Mouse (Mus musculus): Measurements from ENCODE around the gene Myo10. TPM values are rescaled to one million over a fixed set of nuclear protein-coding genes. Genes with fewer than 3 reads are reported as not detected.

Gene Myo10
- total and polyA plus RNA-seq, 2 experiments: 15.7 to 21.5 TPM

GRCm38 (mm10) chr15:25736531-25736930, 114.2 kb downstream of the Myo10 start:
- no peaks in the 10 kb centered on the region for H3K27me3 ChIP-seq (ENCODE audit: control insufficient read depth, insufficient read depth, low read length)
- no peak overlapping the region for H3K4me3 ChIP-seq (ENCODE audit: insufficient read depth, low read depth, low read length)
- no peak overlapping the region for H3K9ac ChIP-seq (ENCODE audit: low read depth, low read length)
- H3K4me1 ChIP-seq (ENCODE audit: control insufficient read depth, insufficient read depth, low read length): no peaks in the 10 kb centered on the region
- H3K36me3 ChIP-seq (ENCODE audit: control insufficient read depth, insufficient read depth, low read length): peaks cover 56% of the 10 kb centered on the region
- TF ChIP-seq CTCF (IDR thresholded peaks at IDR 0.05; ENCODE audit: low read depth, low read length): no peak
- H3K27ac ChIP-seq (replicated peaks; ENCODE audit: insufficient read depth, low read depth, low read length): no peak overlapping the region
- no peaks in the 10 kb centered on the region for H3K79me2 ChIP-seq (ENCODE audit: control insufficient read depth, insufficient read depth, low read length)
- DNase-seq (ENCODE audit: extremely low read depth, low read depth, low spot score): no peak
- WGBS: 92% methylated on average over 6 of the region's 6 CpGs

GRCm38 (mm10) chr15:25740271-25740670, 117.9 kb downstream of the Myo10 start:
- H3K36me3 ChIP-seq (ENCODE audit: control insufficient read depth, insufficient read depth, low read length): peaks cover 72% of the 10 kb centered on the region
- whole genome bisulfite sequencing: 89% methylated on average over 4 of the region's 4 CpGs
- H3K27me3 ChIP-seq (ENCODE audit: control insufficient read depth, insufficient read depth, low read length): no peaks in the 10 kb centered on the region
- no peaks in the 10 kb centered on the region for H3K79me2 ChIP-seq (ENCODE audit: control insufficient read depth, insufficient read depth, low read length)
- H3K4me1 ChIP-seq (ENCODE audit: control insufficient read depth, insufficient read depth, low read length): no peaks in the 10 kb centered on the region
- no peak overlapping the region for H3K4me3 ChIP-seq (ENCODE audit: insufficient read depth, low read depth, low read length)
- no peak for DNase-seq (ENCODE audit: extremely low read depth, low read depth, low spot score)
- TF ChIP-seq POLR2A (IDR thresholded peaks at IDR 0.05; ENCODE audit: extremely low read depth, insufficient read depth, low read length): no peak
- TF ChIP-seq CTCF (IDR thresholded peaks at IDR 0.05; ENCODE audit: low read depth, low read length): no peak
- H3K27ac ChIP-seq (replicated peaks; ENCODE audit: insufficient read depth, low read depth, low read length): no peak overlapping the region
- no peak overlapping the region for H3K9ac ChIP-seq (ENCODE audit: low read depth, low read length)

DNA sequence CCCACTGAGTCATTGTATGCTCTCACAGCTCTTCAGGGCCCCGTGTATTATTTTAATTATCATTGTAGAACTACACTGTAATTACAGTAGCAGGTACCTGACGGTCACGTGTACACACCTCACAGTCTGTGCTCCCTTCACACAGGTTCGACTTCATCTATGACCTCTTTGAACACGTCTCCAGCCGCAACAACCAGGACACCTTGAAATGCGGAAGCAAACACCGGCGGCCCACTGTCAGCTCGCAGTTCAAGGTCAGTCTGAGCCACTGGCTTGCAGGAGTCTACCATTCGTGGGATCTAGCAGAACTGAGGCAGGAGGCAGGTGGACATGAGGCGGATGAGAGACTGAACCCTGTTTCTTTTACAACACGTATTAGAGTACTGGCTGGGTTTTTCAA, 119.9 kb downstream of the Myo10 start:
- H3K36me3 ChIP-seq (ENCODE audit: control insufficient read depth, insufficient read depth, low read length): peaks cover 72% of the 10 kb centered on the region
- no peak overlapping the region for H3K4me3 ChIP-seq (ENCODE audit: insufficient read depth, low read depth, low read length)
- H3K4me1 ChIP-seq (ENCODE audit: control insufficient read depth, insufficient read depth, low read length): no peaks in the 10 kb centered on the region
- no peak overlapping the region for H3K9ac ChIP-seq (ENCODE audit: low read depth, low read length)
- no peaks in the 10 kb centered on the region for H3K79me2 ChIP-seq (ENCODE audit: control insufficient read depth, insufficient read depth, low read length)
- WGBS: 85% methylated on average over 13 of the region's 13 CpGs
- H3K27me3 ChIP-seq (ENCODE audit: control insufficient read depth, insufficient read depth, low read length): no peaks in the 10 kb centered on the region
- TF ChIP-seq POLR2A (IDR thresholded peaks at IDR 0.05; ENCODE audit: extremely low read depth, insufficient read depth, low read length) (no peak), CTCF (IDR thresholded peaks at IDR 0.05; ENCODE audit: low read depth, low read length) (no peak)
- DNase-seq (ENCODE audit: extremely low read depth, low read depth, low spot score): no peak
- H3K27ac ChIP-seq (replicated peaks; ENCODE audit: insufficient read depth, low read depth, low read length): no peak overlapping the region

- Histone ChIP-seq H3K4me1 (ENCODE audit: control insufficient read depth, insufficient read depth, low read length) (peaks cover 1% of the 10 kb centered on the region; the same call in 1 of the 2 replicates), H3K79me2 (ENCODE audit: control insufficient read depth, insufficient read depth, low read length) (0 out of 2 replicates have a peak, but pooled peaks cover 5% of the 10 kb centered on the region), H3K27ac (replicated peaks; ENCODE audit: insufficient read depth, low read depth, low read length) (no peak overlapping the region), H3K36me3 (ENCODE audit: control insufficient read depth, insufficient read depth, low read length) (peaks cover 24% of the 10 kb centered on the region), H3K4me3 (ENCODE audit: insufficient read depth, low read depth, low read length) (no peak overlapping the region), H3K9ac (ENCODE audit: low read depth, low read length) (no peak overlapping the region), H3K27me3 (ENCODE audit: control insufficient read depth, insufficient read depth, low read length) (no peaks in the 10 kb centered on the region)
- no peak for TF ChIP-seq POLR2A (IDR thresholded peaks at IDR 0.05; ENCODE audit: extremely low read depth, insufficient read depth, low read length)
- TF ChIP-seq CTCF (IDR thresholded peaks at IDR 0.05; ENCODE audit: low read depth, low read length): no peak
- 82% methylated on average over 11 of the region's 11 CpGs for WGBS
- DNase-seq (ENCODE audit: extremely low read depth, low read depth, low spot score): no peak
Measured at GRCm38 (mm10) chr15:25751510-25751909, 129.2 kb downstream of the Myo10 start.

GRCm38 (mm10) chr15:25752597-25752996, 130.3 kb downstream of the Myo10 start:
- H3K36me3 ChIP-seq (ENCODE audit: control insufficient read depth, insufficient read depth, low read length): peaks cover 18% of the 10 kb centered on the region
- H3K27me3 ChIP-seq (ENCODE audit: control insufficient read depth, insufficient read depth, low read length): no peaks in the 10 kb centered on the region
- TF ChIP-seq CTCF (IDR thresholded peaks at IDR 0.05; ENCODE audit: low read depth, low read length) (no peak), POLR2A (IDR thresholded peaks at IDR 0.05; ENCODE audit: extremely low read depth, insufficient read depth, low read length) (no peak)
- no peak overlapping the region for H3K4me3 ChIP-seq (ENCODE audit: insufficient read depth, low read depth, low read length)
- H3K79me2 ChIP-seq (ENCODE audit: control insufficient read depth, insufficient read depth, low read length): 0 out of 2 replicates have a peak, but pooled peaks cover 6% of the 10 kb centered on the region
- peaks cover 1% of the 10 kb centered on the region; the same call in 1 of the 2 replicates for H3K4me1 ChIP-seq (ENCODE audit: control insufficient read depth, insufficient read depth, low read length)
- no peak overlapping the region for H3K9ac ChIP-seq (ENCODE audit: low read depth, low read length)
- WGBS: 81% methylated on average over 1 of the region's 1 CpGs
- no peak overlapping the region for H3K27ac ChIP-seq (replicated peaks; ENCODE audit: insufficient read depth, low read depth, low read length)
- no peak for DNase-seq (ENCODE audit: extremely low read depth, low read depth, low spot score)

- peaks cover 18% of the 10 kb centered on the region for H3K36me3 ChIP-seq (ENCODE audit: control insufficient read depth, insufficient read depth, low read length)
- H3K27me3 ChIP-seq (ENCODE audit: control insufficient read depth, insufficient read depth, low read length): no peaks in the 10 kb centered on the region
- WGBS: 82% methylated on average over 9 of the region's 9 CpGs
- 0 out of 2 replicates have a peak, but pooled peaks cover 6% of the 10 kb centered on the region for H3K79me2 ChIP-seq (ENCODE audit: control insufficient read depth, insufficient read depth, low read length)
- DNase-seq (ENCODE audit: extremely low read depth, low read depth, low spot score): no peak
- no peak overlapping the region for H3K4me3 ChIP-seq (ENCODE audit: insufficient read depth, low read depth, low read length)
- H3K9ac ChIP-seq (ENCODE audit: low read depth, low read length): no peak overlapping the region
- no peak overlapping the region for H3K27ac ChIP-seq (replicated peaks; ENCODE audit: insufficient read depth, low read depth, low read length)
- no peak for TF ChIP-seq CTCF (IDR thresholded peaks at IDR 0.05; ENCODE audit: low read depth, low read length)
- TF ChIP-seq POLR2A (IDR thresholded peaks at IDR 0.05; ENCODE audit: extremely low read depth, insufficient read depth, low read length): no peak
- H3K4me1 ChIP-seq (ENCODE audit: control insufficient read depth, insufficient read depth, low read length): peaks cover 1% of the 10 kb centered on the region; the same call in 1 of the 2 replicates
Measured at GRCm38 (mm10) chr15:25753003-25753402, 130.7 kb downstream of the Myo10 start.

All from liver, adult 2 months (tissue).